Mouse (Mus musculus) gastrocnemius, postnatal 14 days (tissue): Measurements from ENCODE around the gene Nacc1. TPM values are rescaled to one million over a fixed set of nuclear protein-coding genes. Genes with fewer than 3 reads are reported as not detected.

Experiments
- DNase-seq: peaks from one replicate; pipeline ENCODE4 v3.0.0; 2021; ENCODE audit warnings: mixed read lengths
- intact Hi-C: fragments of 180-260 bp; cut with DNase I; formaldehyde crosslinking; loops from one replicate; pipeline ENCODE4 v1.15.1; 2025; ENCODE audit warnings: low total_unique reads
- total RNA-seq, 2 experiments: library from RNA; stranded (reverse); gene quantifications; 2 replicates each; pipeline ENCODE4 v1.2.3; 2021

Nacc1 gene
- total RNA-seq, 2 experiments from 2014 or later, result 25.7 to 33.6 TPM

DNA sequence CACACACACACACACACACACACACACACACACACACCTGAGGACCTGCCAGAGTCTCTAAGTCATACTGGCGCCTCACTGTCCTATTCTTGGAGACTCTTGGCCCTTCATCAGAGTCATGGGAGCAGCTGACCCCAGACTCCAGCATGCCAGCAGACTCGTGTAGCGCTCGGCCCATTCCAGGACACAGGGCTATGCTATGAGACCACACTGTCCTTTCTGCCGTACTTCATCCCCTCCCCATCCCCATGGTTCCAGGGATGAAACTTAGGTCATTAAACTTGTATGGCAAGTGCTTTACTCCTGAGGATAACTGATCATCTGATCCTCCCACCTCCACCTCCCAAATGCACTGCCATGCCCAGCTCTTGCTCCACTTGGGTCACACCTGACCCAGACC is 30.8 kb upstream of the Nacc1 start:
- no peak for DNase-seq
- intact Hi-C loops, result no loop called here

DNA sequence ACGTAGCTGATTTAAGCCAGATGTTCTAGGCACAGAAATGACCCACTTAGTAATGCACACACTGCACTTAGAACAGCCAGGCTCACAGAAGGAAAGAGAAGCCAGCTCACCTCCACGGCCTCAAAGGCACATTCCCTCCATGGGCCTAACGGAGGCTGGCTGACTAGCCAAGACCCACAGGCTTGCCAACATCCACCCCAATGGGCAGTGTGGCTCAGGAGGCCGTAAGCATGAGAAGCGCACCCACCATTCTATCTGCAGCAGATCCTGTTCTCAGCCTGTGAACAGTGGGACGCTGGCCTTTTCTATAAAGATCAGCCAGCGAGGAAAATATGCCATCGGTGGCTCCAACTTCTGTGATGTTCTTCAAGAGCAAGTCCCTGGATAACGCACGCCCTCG is 29.1 kb upstream of the Nacc1 start:
- no peak for DNase-seq
- intact Hi-C loops, result no loop called here

DNA sequence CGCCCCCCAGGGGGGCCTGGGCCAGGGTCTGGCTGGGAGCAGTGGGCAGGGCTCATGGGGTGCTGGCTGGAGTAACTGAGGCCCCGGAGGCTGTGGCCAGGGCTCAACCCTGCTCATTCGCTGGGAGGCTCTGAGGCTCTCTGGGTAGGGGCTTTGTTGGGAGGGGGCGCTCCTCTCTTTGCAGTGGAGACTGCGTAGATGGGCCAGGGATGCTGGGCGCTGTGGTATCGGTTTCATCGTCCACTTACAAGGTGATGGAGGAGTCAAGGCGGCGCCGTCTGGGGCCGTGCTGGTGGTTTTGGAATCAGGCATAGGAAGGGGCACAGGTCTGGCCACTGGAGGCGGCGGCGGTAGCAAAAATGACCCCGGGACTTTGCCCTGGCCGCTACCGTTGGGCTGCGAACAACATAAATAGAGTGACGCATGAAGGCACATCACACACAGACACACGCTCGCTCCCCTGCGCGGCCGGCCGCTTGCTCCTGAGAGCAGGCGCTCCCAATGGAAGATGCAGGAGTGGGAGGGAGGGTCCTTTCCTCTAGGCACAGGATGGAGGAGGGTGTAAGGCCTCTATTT is 28.3 kb upstream of the Nacc1 start:
- intact Hi-C loops, result no loop called here
- DNase-seq, result no peak

DNA sequence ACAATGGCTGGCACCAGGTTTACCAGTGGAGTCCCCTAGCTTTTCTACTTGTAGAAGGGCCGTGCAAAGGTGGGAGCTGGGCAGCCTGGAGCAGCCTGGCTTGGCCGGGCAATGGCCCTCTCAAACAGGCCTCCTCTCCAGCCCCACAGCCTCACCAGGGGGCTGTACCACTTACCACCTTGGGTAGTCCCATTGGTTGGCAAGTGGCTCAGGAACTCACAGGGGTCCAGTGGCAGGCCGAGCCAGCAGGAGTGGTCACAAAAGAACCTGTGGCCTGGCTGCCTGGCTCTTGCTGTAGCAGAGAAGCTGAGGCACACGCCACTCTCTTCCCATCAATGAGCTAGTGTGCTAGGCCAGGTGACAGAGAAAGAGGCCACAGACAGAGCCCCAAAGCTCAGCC is 26.5 kb upstream of the Nacc1 start:
- intact Hi-C loops, result no loop called here
- no peak for DNase-seq

DNA sequence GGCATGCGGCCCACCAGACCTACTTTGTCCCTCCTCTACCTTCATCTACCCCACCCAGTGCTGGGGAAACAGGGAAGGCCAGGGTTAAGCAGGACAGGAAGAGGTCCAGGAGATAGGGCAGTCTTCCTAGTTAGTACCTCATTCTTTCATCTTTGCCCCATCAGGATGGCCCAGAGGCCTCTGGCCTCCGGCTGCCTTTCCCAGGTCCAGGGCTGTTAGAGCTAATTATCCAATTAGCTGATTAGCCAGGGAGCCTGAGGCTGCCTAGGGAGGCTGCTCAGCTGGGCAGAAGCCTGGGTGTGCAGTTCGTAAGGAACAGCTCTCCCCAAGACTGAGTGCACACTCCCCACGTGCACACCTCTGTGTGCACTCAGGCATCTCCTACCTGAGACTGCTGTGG is 25.7 kb upstream of the Nacc1 start:
- DNase-seq, result no peak
- intact Hi-C loops, result no loop called here

DNA sequence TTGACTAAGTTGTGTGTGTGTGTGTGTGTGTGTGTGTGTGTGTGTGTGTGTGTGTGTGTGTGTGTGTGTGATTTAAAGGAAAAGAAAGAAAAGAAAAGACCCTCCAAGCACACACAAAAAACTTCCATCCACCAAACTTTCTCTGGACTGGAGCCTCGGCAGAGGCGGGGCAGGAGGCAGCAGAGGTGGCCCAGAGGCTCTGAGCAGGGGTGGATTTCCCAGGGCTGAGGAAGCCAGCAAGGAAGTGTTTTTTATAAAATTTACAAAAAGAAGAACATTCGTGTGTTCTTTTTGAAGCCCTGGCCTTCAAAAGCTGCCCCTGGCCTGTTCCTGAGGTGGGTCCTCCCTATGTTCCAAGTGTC is 25.1 kb upstream of the Nacc1 start:
- intact Hi-C loops, result no loop called here
- no peak for DNase-seq

DNA sequence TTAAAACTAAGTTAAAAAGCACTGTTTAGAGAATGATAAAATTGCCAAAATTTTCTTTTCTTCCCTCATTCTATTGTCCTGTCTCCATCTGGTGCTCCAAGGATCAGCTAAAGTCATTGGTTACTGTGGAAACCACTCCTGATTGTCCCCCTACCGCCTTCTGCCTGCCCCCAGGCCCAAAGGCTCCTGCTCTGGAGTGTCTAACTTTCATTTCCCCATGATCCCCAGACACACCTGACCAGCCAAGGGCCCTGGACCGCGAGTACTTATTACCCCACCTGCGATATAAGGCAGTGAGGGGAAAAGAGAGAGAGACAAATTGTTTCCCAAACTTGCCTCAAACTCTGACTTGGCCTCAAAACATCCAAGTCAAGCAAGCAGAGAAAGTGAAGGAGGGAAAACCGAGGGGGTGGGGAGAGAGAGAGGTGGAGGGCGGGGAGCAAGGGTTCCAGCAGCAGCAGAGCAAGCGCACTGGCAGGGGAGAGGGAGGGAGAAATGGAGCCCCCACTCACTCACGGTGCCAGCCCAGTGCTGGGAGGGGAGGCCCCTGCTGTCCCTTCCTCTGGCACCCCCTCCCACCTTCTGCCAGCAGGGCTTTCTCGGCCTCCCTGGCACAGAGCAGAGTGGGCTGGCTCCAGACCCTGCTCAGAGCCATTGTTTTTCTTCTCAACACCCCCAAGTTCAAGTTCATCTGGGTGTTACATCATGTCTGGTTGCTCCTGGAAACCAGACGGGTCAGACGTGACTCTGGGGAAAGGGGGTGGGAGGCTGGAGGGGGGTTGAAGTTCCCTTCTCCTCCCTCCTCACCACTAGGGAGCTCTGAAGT is 24.5 kb upstream of the Nacc1 start:
- intact Hi-C loops, result no loop called here
- DNase-seq, result peak; percentile 65

DNA sequence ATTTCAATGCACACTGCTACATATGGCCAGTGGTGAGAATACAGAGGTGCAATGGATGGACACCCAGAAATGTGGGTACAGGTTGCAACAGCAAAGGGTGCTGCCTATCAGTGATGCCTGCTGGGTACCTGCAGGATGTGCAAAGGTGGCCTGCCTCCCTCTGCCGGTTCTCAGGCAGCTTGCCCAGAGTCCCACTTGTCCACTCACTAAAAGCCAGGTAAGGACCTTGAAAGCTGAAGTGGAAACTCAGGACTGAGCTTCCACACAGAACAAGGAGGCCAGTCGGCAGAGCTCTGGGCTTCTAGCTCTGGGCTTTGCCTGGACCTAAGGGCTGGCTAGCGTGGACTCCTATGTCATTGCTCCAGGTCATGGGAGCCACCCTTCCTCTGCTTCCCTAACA is 23.6 kb upstream of the Nacc1 start:
- intact Hi-C loops, result no loop called here
- no peak for DNase-seq

DNA sequence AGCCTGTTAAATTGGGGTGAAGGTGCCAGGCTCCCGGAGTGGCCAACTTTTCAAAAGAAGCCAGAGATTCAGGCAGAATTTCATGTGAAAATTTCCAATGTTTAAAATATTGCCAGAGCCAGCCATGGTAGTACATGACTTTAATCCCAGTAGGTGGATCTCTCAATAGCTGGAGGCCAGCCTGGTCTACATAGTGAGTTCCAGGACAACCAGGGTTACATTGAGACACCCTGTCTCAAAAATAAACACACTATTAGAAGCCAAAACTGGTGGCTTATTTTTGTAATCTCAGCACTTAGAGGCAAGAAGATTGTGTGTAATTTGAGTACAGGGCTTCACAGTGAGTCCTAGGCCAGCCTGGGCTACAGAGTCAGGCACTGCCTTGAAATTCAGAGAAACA is 22.3 kb upstream of the Nacc1 start:
- intact Hi-C loops, result loop anchor here (2.0 kb wide), 1 partner anchor 103 kb away; no protein-coding TSS in a partner anchor
- no peak for DNase-seq

DNA sequence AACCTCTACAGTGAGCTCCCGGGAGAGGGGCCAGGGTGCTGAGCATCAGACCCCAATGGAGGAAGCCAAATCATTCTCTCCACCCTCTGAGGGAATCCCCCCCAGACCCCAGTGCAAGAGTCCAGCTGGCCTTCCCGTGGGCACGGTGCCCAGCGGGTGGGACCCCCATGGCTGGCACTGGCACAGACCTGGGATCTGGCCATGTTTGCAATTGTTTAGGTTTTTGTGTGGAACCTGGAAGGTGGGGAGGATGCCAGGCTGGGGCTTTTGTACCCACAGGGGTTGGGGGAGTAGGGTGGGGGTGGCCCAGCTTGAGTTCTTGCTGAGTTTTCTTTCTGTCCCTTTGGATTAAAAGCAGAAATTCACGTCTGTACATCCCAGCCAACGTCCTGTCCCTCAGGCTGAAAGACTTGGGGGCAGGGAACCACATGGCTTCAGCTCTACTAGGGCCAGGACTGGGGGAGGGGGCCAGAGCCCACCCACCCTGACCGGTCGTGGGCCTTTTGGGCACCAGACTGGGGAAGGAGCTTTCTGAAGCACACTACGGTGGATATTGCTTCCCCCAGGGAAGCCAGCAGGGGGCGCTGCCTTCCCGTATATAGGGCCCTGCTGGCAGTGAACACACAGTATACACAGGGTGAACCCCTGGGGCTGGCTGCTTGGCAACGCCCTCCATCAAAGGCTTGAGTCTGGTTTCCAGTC is 21.3 kb upstream of the Nacc1 start:
- peak; percentile 84 for DNase-seq
- intact Hi-C loops, result loop anchor here (2.0 kb wide), 1 partner anchor 104 kb away; no protein-coding TSS in a partner anchor

DNA sequence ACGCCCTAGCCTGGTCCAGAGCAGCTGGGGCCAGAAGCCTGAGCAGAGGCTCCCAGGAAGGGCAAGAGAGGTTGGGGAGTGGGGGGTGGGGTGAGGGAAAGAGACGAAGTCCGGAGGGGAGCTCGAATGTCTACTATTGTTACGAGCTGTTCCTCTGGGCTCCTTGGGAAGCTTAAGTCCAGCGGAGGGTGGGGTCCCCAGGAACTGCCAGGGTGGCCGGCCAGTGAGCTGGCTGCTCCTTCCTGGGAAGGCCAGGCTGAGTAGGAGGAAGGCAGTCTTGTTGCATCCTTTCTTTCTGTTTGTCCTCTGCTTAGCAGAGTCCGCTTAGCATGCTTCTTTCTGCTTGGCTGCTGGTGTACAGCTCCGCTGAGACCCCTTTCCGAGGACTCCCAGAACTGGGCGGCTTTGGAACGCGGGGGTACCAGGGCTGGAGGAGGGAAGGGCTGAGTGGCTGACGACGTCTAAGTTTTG is 20.4 kb upstream of the Nacc1 start:
- DNase-seq, result peak; percentile 62
- intact Hi-C loops, result loop anchor here (2.0 kb wide), 1 partner anchor 105 kb away; no protein-coding TSS in a partner anchor

DNA sequence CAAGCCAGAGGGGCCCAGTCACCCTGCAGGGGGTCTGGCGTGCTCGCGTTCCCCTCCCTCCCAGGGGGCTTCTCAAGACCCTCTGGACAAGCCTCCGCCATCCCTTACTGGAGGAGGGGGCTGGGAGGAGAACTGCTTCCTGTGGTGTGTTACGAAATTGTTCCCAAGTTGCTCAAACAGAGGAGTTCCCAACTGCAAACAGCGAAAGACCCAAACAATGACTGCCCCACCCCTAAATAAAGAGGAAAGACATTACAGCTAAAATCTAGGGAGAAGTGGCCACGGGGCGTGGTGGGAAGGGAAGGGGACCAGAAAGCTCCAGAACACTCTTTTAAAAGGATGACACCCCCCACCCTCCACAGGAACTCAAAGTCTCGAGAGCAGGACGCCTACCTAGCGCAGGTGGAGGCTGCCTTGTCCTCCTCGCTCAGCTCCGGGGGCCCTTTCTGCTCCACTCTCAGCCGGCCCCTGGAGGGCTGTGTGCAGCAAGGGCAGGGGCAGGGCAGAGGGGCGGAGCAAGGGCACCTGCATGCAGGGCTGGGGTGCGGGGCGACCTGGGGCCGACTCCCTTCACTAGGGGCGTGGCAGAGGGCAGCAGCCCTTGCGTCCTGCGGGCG is 19.7 kb upstream of the Nacc1 start:
- DNase-seq, result no peak
- intact Hi-C loops, result no loop called here

DNA sequence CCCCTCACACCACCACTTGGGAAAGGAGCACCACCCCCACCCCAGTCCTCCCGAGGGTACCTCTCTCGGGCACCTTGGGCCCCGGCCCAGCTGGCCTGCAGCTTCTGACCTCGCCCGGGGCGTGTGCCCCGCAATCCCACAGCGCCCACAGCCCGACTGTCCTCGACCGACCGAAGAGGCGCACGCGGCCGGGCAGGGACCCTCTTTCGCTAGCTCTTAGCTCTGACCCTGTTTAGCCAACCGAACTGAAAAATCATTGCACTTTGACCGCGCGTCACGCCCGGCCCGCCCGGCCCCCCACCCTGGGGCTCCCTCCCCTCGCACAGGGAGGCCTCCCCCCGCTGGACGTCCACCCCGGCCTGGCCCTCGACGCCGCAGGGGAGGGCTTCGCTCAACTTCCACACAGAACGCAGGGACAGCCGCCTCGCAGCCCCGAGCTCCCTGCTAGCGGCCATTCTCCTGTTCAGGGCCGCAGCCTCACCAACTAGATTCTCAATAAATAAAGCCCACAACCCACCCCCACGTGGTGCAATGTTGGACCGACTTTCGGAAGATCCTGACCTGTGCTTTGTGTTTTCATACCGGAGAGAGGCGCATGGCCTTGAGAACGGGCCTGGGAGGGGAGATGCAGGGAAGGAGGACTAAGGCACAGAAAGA is 19.1 kb upstream of the Nacc1 start:
- intact Hi-C loops, result no loop called here
- peak; percentile 66 for DNase-seq

DNA sequence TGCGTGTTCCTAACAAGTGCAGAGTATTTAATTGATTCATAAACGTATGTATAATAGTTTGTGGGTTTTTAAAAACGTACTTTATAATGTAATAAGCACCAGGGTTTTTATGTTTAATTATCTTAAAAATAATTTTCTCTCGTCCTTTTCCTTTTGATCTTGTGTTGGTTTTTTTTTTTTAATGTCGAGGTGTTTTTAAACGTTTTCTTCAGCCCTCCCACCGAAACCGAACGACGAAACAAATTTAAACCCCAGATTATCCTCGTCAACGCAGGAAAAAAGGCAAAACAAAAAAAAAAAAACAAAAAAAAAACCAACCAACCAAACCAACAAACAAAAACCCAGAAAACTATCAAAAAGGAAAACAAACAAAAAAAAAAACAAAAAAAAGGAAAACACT is 18.3 kb upstream of the Nacc1 start:
- DNase-seq, result no peak
- intact Hi-C loops, result no loop called here

DNA sequence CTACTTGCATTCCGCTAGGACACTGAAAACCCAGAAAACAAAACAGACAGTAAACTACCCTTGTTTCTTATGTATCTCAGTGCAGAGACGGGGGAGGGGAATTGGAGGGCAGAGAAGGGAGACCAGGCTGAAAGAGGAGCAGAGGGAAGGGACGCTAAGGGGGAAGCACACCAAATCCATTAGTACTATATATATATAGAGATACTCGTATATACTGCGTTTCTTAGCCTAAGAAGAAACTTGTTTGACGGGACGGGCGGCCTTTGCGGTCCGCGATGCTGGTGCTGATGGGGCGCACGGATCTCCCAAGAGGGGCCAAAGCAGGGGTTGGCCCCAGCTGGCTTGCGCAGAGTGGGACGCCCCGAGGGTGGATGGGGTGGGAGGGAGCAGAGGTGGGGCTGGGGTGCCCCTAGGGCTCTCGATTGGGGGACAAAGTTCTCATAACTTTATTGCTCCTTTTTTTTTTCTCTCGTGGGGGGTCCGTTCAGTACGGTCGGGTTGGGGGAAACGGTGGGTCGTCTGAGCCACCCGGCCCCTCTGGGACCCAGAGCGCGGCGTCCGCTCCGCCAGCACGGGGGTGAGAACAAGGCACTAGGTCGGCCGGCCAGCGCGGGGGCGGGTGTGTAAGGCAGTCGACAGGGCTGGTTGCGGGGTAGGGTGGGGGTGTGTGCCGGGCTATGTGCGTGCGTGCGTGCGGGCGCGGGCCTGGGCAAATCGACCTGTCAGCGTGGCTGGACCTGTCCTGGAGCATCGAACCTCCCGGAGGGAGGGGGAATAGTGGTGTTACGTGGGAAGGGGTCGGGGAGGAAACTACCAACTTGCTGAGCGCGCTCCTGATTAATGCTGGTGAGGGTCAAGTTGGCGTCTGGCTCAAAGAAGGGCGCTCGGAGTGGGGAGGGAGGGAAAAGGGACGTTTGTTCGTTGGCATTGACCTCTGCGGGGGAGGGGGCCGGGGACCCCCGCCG is 17.5 kb upstream of the Nacc1 start:
- intact Hi-C loops, result no loop called here
- DNase-seq, result no peak

DNA sequence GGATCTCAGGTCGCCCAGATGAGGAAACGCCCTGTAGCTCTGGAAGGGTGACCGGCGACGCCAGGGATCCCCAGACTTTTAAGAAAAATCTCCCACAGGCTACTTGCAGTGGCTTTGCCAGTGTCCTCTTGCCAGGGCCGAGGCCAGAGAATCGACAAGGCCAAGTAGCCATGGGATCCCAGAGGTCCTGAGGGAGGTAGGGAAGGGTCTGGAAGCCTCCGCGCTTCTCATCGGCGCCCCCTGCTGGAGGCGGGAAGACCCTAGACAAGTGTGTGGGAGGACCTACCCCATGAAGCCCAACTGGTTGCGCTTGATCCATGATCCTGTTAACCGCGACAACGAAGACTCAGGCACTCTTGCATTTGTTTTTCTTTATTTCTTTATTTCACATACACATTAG is 16.7 kb upstream of the Nacc1 start:
- peak; percentile 84 for DNase-seq
- intact Hi-C loops, result no loop called here

DNA sequence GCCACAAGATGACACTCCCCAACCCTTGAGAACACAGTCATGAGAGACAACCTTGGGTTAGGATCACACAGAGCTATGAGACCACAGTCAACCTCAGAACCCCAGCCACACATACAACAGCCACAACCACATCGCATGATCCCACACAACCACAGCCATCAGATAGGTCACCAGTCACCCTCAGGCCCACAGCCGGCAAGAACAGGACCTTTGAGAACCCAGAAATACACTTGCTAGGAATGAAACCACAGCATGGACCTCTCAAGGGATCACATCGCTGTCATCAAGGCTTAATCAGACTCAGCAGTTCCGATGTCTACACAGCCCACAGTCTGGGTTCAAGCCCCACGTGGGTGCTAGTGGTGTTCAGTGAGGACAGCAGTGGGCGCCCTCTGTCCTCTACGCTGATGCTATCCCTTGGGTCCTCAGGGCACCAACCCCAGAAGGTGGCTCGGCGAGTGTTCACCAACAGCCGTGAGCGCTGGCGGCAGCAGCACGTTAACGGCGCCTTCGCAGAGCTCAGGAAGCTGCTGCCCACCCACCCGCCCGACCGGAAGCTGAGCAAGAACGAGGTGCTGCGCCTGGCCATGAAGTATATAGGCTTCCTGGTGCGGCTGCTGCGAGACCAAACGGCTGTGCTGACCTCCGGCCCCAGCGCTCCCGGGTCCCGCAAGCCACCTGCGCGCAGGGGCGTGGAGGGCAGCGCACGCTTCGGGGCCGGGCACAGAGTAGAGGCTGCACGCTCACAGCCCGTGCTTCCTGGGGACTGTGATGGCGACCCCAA is 16.0 kb upstream of the Nacc1 start:
- intact Hi-C loops, result no loop called here
- DNase-seq, result no peak

DNA sequence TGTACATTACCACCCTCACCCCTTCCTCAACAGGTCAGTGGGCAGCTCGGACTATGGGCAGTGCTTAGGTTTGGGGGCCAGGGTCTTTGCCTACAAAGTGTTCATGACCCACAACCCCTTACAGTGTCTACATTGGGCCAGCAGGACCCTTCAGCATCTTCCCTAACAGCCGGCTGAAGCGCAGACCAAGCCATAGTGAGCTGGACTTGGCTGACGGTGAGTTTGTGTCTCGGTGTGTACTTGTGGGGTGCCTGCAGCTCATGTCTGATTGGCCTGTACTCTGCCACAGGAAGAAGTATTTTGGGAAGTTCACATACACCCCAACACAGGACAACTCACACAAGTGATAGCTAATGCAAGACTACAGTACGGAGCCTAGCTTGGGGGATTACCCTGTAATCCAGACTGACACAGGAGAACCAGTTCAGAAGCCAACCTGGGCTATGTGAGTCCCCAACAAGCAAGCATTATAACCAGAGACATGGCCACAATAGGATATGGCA is 15.4 kb upstream of the Nacc1 start:
- intact Hi-C loops, result no loop called here
- no peak for DNase-seq
